Mouse (Mus musculus) hindbrain, postnatal 0 days (tissue): Measurements from ENCODE around the gene Ctnnd1. TPM values are rescaled to one million over a fixed set of nuclear protein-coding genes. Genes with fewer than 3 reads are reported as not detected.

Experiments
- ATAC-seq: fragments of 200-750 bp; cut with Nextera tagmentation; 2 replicates; pipeline ENCODE4 v1.8.0; 2017; ENCODE audit warnings: mild to moderate bottlenecking, moderate TSS enrichment, moderate library complexity
- DNase-seq: peaks from one replicate; pipeline ENCODE4 v3.0.0-alpha.2; 2015; ENCODE audit warnings: low spot score
- H3K27ac ChIP-seq: fragments of 300-500 bp; sonication (generic); 2 replicates; pipeline ENCODE4 v1.5.1; 2014; ENCODE audit warnings: mild to moderate bottlenecking
- H3K27me3 ChIP-seq: fragments of 300-500 bp; sonication (generic); 2 replicates; pipeline ENCODE4 v1.6.1; 2014; ENCODE audit warnings: low read length, mixed read lengths; ENCODE audit not compliant: insufficient read depth
- H3K36me3 ChIP-seq: fragments of 300-500 bp; sonication (generic); 2 replicates; pipeline ENCODE4 v1.6.1; 2014; ENCODE audit warnings: low read length, mixed read lengths; ENCODE audit not compliant: insufficient read depth
- H3K4me1 ChIP-seq: fragments of 300-500 bp; sonication (generic); 2 replicates; pipeline ENCODE4 v1.6.1; 2014; ENCODE audit warnings: antibody characterized with exemption, low read length, mixed read lengths; ENCODE audit not compliant: insufficient read depth
- H3K4me2 ChIP-seq: fragments of 300-500 bp; sonication (generic); 2 replicates; pipeline ENCODE4 v1.6.1; 2014; ENCODE audit warnings: low read depth, mild to moderate bottlenecking, low read length, moderate library complexity, mixed read lengths
- H3K4me3 ChIP-seq: fragments of 300-500 bp; sonication (generic); 2 replicates; pipeline ENCODE4 v1.5.1; 2014; ENCODE audit warnings: low read length
- H3K9ac ChIP-seq: fragments of 300-500 bp; sonication (generic); replicated peaks from 2 replicates; pipeline ENCODE4 v1.6.1; 2014; ENCODE audit warnings: mild to moderate bottlenecking, low read length, moderate library complexity, mixed read lengths
- H3K9me3 ChIP-seq: fragments of 300-500 bp; sonication (generic); 2 replicates; pipeline ENCODE4 v1.6.1; 2016; ENCODE audit warnings: low read length, mixed read lengths
- CTCF ChIP-seq: IDR thresholded peaks from 2 replicates; pipeline ENCODE4 v1.5.1; 2016; ENCODE audit warnings: antibody characterized with exemption, control low read depth, low read depth
- WGBS: fragments of 180-500 bp; shearing (Covaris S2); extraction: QIAGEN DNeasy Blood & Tissue Kit; methylation state at CpG from one replicate; pipeline ENCODE4 v1.1.7; 2014; 5-methylcytosine and 5-hydroxymethylcytosine counted together
- polyA plus RNA-seq: library from polyadenylated mRNA; unstranded; fragments of >200 nt; fragmentation: Nextera tagmentation; extraction: Ambion mirVana; gene quantifications from 2 replicates; pipeline ENCODE4 v1.2.1, GENCODE M21; 2015
- total RNA-seq: library from RNA; depleted of rRNA; stranded (reverse); fragments of >200 nt; gene quantifications from 2 replicates; pipeline ENCODE4 v1.2.3, GENCODE M21; 2014

The Ctnnd1 gene
- total and polyA plus RNA-seq, 2 experiments from 2014 or later, result 15.8 to 75.7 TPM

- no peak overlapping the region for H3K27ac ChIP-seq
- no peaks in the 10 kb centered on the region for H3K36me3 ChIP-seq
- DNase-seq (no peak), ATAC-seq (no peak)
- 85% methylated on average over 6 of the region's 6 CpGs for WGBS
- H3K9me3 ChIP-seq, result no peaks in the 10 kb centered on the region
- no peak overlapping the region for H3K9ac ChIP-seq
- no peaks in the 10 kb centered on the region for H3K27me3 ChIP-seq
- TF ChIP-seq CTCF, result no peak
- peaks cover 4% of the 10 kb centered on the region; the same call in 1 of the 2 replicates for H3K4me1 ChIP-seq
- H3K4me2 ChIP-seq, result peak overlapping the region; percentile 77
- peak overlapping the region; percentile 73; the same call in 1 of the 2 replicates for H3K4me3 ChIP-seq
These were observed 3.5 kb downstream of the Ctnnd1 start for GRCm38 (mm10) chr2:84647051-84647568.

GRCm38 (mm10) chr2:84646138-84646537 lies 4.4 kb downstream of the Ctnnd1 start:
- Histone ChIP-seq H3K36me3 (no peaks in the 10 kb centered on the region), H3K27me3 (no peaks in the 10 kb centered on the region), H3K9ac (no peak overlapping the region), H3K27ac (no peak overlapping the region), H3K4me1 (peaks cover 4% of the 10 kb centered on the region; the same call in 1 of the 2 replicates), H3K4me2 (no peak overlapping the region), H3K4me3 (no peak overlapping the region), H3K9me3 (no peaks in the 10 kb centered on the region)
- DNase-seq, result no peak
- no peak for ATAC-seq
- WGBS, result 77% methylated on average over 1 of the region's 1 CpGs
- TF ChIP-seq CTCF, result no peak

GRCm38 (mm10) chr2:84640833-84641232 lies 9.7 kb downstream of the Ctnnd1 start:
- Histone ChIP-seq H3K27me3 (no peaks in the 10 kb centered on the region), H3K4me1 (peaks cover 15% of the 10 kb centered on the region), H3K27ac (no peak overlapping the region), H3K4me2 (no peak overlapping the region), H3K36me3 (no peaks in the 10 kb centered on the region), H3K9me3 (no peaks in the 10 kb centered on the region), H3K4me3 (no peak overlapping the region), H3K9ac (no peak overlapping the region)
- no peak for TF ChIP-seq CTCF
- ATAC-seq (no peak), DNase-seq (no peak)

GRCm38 (mm10) chr2:84638428-84639220 lies 11.9 kb downstream of the Ctnnd1 start:
- WGBS, result 61% methylated on average over 5 of the region's 5 CpGs
- Histone ChIP-seq H3K36me3 (no peaks in the 10 kb centered on the region), H3K9me3 (no peaks in the 10 kb centered on the region), H3K4me3 (no peak overlapping the region), H3K4me2 (no peak overlapping the region; the same call in 1 of the 2 replicates), H3K4me1 (peaks cover 33% of the 10 kb centered on the region), H3K27ac (peak overlapping the region; percentile 81; the same call in 1 of the 2 replicates), H3K27me3 (no peaks in the 10 kb centered on the region), H3K9ac (no peak overlapping the region)
- ATAC-seq, result no peak
- DNase-seq, result no peak
- no peak for TF ChIP-seq CTCF

GRCm38 (mm10) chr2:84637452-84638165 lies 13.0 kb downstream of the Ctnnd1 start:
- Histone ChIP-seq H3K9ac (no peak overlapping the region), H3K9me3 (no peaks in the 10 kb centered on the region), H3K4me1 (peaks cover 33% of the 10 kb centered on the region), H3K27me3 (no peaks in the 10 kb centered on the region), H3K4me2 (no peak overlapping the region; the same call in 1 of the 2 replicates), H3K36me3 (no peaks in the 10 kb centered on the region), H3K27ac (peak overlapping the region; percentile 81), H3K4me3 (no peak overlapping the region)
- 27% methylated on average over 7 of the region's 7 CpGs for WGBS
- TF ChIP-seq CTCF, result no peak
- DNase-seq (no peak), ATAC-seq (no peak)

GRCm38 (mm10) chr2:84636231-84636741 lies 14.3 kb downstream of the Ctnnd1 start:
- peak overlapping the region; percentile 30 for H3K4me2 ChIP-seq
- no peak overlapping the region for H3K9ac ChIP-seq
- 12% methylated on average over 8 of the region's 8 CpGs for WGBS
- peaks cover 33% of the 10 kb centered on the region for H3K4me1 ChIP-seq
- no peaks in the 10 kb centered on the region for H3K36me3 ChIP-seq
- no peak overlapping the region for H3K4me3 ChIP-seq
- H3K27ac ChIP-seq, result peak overlapping the region; percentile 81
- no peak for TF ChIP-seq CTCF
- H3K27me3 ChIP-seq, result no peaks in the 10 kb centered on the region
- DNase-seq (no peak), ATAC-seq (no peak)
- H3K9me3 ChIP-seq, result no peaks in the 10 kb centered on the region
